Mouse (Mus musculus) ES-E14 (cell line): ENCODE results near the gene Trim58. TPM values are rescaled to one million over a fixed set of nuclear protein-coding genes. Genes with fewer than 3 reads are reported as not detected.

Experiments used
- DNase-seq: peaks from one replicate; pipeline ENCODE4 v3.0.0-alpha.2; 2013; ENCODE audit warnings: low read depth, low spot score
- H3K27ac ChIP-seq: 2 replicates; pipeline ENCODE4 v1.5.1; 2012; ENCODE audit warnings: low read depth, mild to moderate bottlenecking, low read length, moderate library complexity, mixed read lengths; ENCODE audit not compliant: poor library complexity, insufficient read depth, severe bottlenecking
- H3K36me3 ChIP-seq: 2 replicates; pipeline ENCODE4 v1.6.1; 2012; ENCODE audit warnings: mild to moderate bottlenecking, low read length, moderate library complexity, mixed read lengths; ENCODE audit not compliant: control insufficient read depth, poor library complexity, insufficient read depth, severe bottlenecking
- H3K4me1 ChIP-seq, 2 experiments: fragments of 150-350 bp in 1 of 2; sonication (generic) in 1 of 2; 2 replicates each; pipeline ENCODE4 v1.6.1; 2012; ENCODE audit warnings: low read length in 2 of 2, mild to moderate bottlenecking in 1 of 2, mixed read lengths in 1 of 2; ENCODE audit not compliant: control insufficient read depth in 2 of 2, insufficient read depth in 2 of 2, poor library complexity in 1 of 2
- H3K4me3 ChIP-seq, 2 experiments: fragments of 150-350 bp in 1 of 2; sonication (generic) in 1 of 2; 2 replicates each; pipeline ENCODE4 v1.5.1; 2012; ENCODE audit warnings: low read length in 2 of 2, low read depth in 1 of 2, mild to moderate bottlenecking in 1 of 2, mixed read lengths in 1 of 2; ENCODE audit not compliant: insufficient read depth in 1 of 2, poor library complexity in 1 of 2, severe bottlenecking in 1 of 2
- H3K9ac ChIP-seq: 2 replicates; pipeline ENCODE4 v1.6.1; 2012; ENCODE audit warnings: low read depth, mild to moderate bottlenecking, low read length, mixed read lengths; ENCODE audit not compliant: poor library complexity, insufficient read depth, severe bottlenecking
- H3K9me3 ChIP-seq: fragments of 150-350 bp; sonication (generic); 2 replicates; pipeline ENCODE4 v1.6.1; 2012; ENCODE audit warnings: low read depth, mild to moderate bottlenecking, low read length; ENCODE audit not compliant: control insufficient read depth, insufficient read depth
- CHD2 ChIP-seq: IDR thresholded peaks from 2 replicates; pipeline ENCODE4 v1.6.1; 2014; ENCODE audit warnings: mild to moderate bottlenecking, low read depth, low read length, inconsistent platforms
- HCFC1 ChIP-seq: IDR thresholded peaks from 2 replicates; pipeline ENCODE4 v1.6.1; 2012; ENCODE audit warnings: low read length, inconsistent platforms, borderline replicate concordance; ENCODE audit not compliant: insufficient read depth
- MAFK ChIP-seq: IDR thresholded peaks from 2 replicates; pipeline ENCODE4 v1.6.1; 2014; ENCODE audit warnings: mild to moderate bottlenecking, low read depth, low read length, inconsistent platforms; ENCODE audit not compliant: insufficient read depth
- ZC3H11A ChIP-seq: IDR thresholded peaks from 2 replicates; pipeline ENCODE4 v1.6.1; 2012; ENCODE audit warnings: low read depth, mild to moderate bottlenecking, inconsistent platforms, low read length, borderline replicate concordance
- ZNF384 ChIP-seq: IDR thresholded peaks from 2 replicates; pipeline ENCODE4 v1.6.1; 2012; ENCODE audit warnings: low read depth, low read length, inconsistent platforms
- in situ Hi-C, 2 experiments: fragments of 600-800 bp; cut with MboI; formaldehyde crosslinking; loops; one replicate each; pipeline ENCODE4 v1.15.1; 2025; ENCODE audit warnings: low sequenced_read_pairs in 2 of 2, inconsistent platforms in 1 of 2; ENCODE audit not compliant: unreplicated experiment in 2 of 2
- total RNA-seq: library from RNA; depleted of rRNA; stranded (reverse); fragments of 300-350 nt; gene quantifications from 2 replicates; pipeline ENCODE4 v1.2.3, GENCODE M21; 2012

Trim58 gene
- total RNA-seq, 1 experiment = not detected

GRCm38 (mm10) chr11:58607030-58607429, 33.2 kb upstream of the Trim58 start:
- Histone ChIP-seq H3K9me3 (no peaks in the 10 kb centered on the region), H3K27ac (no peak overlapping the region), H3K4me3 (no peak overlapping the region), H3K4me1 (no peaks in the 10 kb centered on the region; a peak in 1 of 4 replicates), H3K9ac (no peak overlapping the region), H3K36me3 (no peaks in the 10 kb centered on the region)
- DNase-seq = no peak
- TF ChIP-seq ZC3H11A (no peak), CHD2 (no peak), HCFC1 (no peak), MAFK (no peak), ZNF384 (no peak)
- in situ Hi-C loops = no loop called here

- TF ChIP-seq CHD2 (no peak), MAFK (no peak), ZNF384 (no peak), ZC3H11A (no peak), HCFC1 (no peak)
- no peak for DNase-seq
These were observed 26.9 kb upstream of the Trim58 start for GRCm38 (mm10) chr11:58613359-58613758.

GRCm38 (mm10) chr11:58614526-58614925, 25.7 kb upstream of the Trim58 start:
- H3K36me3 ChIP-seq = no peaks in the 10 kb centered on the region
- H3K4me3 ChIP-seq = no peak overlapping the region
- H3K9ac ChIP-seq = no peak overlapping the region
- no peak for TF ChIP-seq MAFK
- no peak for TF ChIP-seq HCFC1
- DNase-seq = no peak
- H3K9me3 ChIP-seq = no peaks in the 10 kb centered on the region
- in situ Hi-C loops = no loop called here
- no peaks in the 10 kb centered on the region for H3K4me1 ChIP-seq
- no peak overlapping the region for H3K27ac ChIP-seq

More at GRCm38 (mm10) chr11:58613359-58613758, 26.9 kb upstream of the Trim58 start:
- no peak overlapping the region for H3K4me3 ChIP-seq
- in situ Hi-C loops = no loop called here
- H3K36me3 ChIP-seq = no peaks in the 10 kb centered on the region
- no peaks in the 10 kb centered on the region for H3K9me3 ChIP-seq
- no peak overlapping the region for H3K9ac ChIP-seq
- no peak overlapping the region for H3K27ac ChIP-seq
- H3K4me1 ChIP-seq = no peaks in the 10 kb centered on the region

DNA sequence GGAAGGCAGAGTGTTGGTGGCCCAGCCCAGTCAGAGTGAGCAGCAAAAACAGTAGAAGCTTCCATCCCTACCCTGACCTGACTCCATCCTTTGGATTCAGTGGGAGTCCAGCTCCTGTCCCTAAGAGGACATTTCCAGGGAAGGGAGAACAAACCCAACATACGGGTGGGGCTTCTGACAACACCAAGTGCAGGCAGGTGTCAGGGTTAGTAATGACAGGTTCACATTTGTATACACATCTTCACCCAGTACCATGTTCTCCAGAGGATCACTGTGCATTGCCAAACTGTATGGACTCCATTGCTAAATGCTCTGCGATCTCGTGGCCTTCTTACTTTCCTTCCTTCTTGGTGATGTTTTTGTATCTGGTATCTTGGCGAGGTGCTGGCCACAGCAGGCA, 24.3 kb upstream of the Trim58 start, which contains the start of gene 2210407C18Rik:
Gene 2210407C18Rik (minus strand): TSS at position 101 of the 400 bp plus-strand sequence.
- no peak within 1 kb of the TSS for H3K9ac ChIP-seq
- no peak for TF ChIP-seq CHD2
- no peak for TF ChIP-seq ZC3H11A
- TF ChIP-seq ZNF384 = no peak
- TF ChIP-seq MAFK = no peak
- TF ChIP-seq HCFC1 = no peak
- no peaks in the 10 kb centered on the region for H3K4me1 ChIP-seq
- H3K27ac ChIP-seq = no peak within 1 kb of the TSS
- no peaks in the 10 kb centered on the region for H3K36me3 ChIP-seq
- no peak within 1 kb of the TSS for H3K4me3 ChIP-seq
- in situ Hi-C loops = no loop called here
- no peak for DNase-seq
- H3K9me3 ChIP-seq = no peaks in the 10 kb centered on the region

DNA sequence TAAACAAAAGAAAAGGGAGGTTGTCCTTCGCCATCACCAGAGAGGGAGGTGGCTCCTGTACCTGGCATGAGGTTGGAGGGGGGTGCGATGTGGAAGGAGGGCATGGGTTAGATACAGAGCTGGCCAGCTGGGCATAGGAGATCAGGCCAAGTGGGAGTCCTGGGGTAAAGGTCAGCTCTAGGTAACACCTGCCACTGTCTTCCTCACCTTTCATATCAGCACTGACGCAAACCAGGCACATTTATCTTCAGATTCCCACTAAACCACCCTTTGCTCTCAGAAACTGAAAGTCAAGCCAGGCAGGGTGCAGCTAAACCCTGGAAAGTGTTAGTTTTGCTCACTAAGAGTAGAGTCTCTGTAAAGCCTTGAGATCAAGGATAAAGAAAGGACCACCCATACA, 21.9 kb upstream of the Trim58 start:
- Histone ChIP-seq H3K9me3 (no peaks in the 10 kb centered on the region), H3K4me1 (no peaks in the 10 kb centered on the region), H3K36me3 (no peaks in the 10 kb centered on the region), H3K4me3 (no peak overlapping the region), H3K9ac (no peak overlapping the region), H3K27ac (no peak overlapping the region)
- no peak for DNase-seq
- TF ChIP-seq MAFK = no peak
- no peak for TF ChIP-seq ZC3H11A
- no peak for TF ChIP-seq CHD2
- no peak for TF ChIP-seq HCFC1
- TF ChIP-seq ZNF384 = no peak
- in situ Hi-C loops = no loop called here
